Mouse (Mus musculus): Measurements from ENCODE around the gene Rpl38.

DNA sequence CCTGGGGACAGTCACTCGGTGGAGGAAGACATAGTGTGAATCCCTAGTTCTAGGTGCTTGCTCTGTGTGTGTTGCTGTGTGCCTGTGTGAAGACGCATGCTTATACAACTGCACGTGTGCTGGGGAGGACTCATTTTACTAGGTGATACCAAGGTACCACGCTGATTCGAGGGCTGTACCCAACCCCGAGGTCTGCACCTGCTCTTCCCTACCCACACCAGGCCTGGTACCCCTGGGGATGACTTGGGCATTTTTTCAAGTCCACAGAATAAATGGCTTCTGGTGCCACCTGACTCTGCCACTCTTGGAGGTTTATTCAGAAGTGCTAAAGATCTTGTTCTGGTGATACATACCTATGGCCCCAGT, 34.7 kb downstream of the Rpl38 start:
- no peak for TF ChIP-seq CTCF (IDR thresholded peaks at IDR 0.05; ENCODE audit: insufficient read depth, low read length)
- no peak for TF ChIP-seq POLR2A (IDR thresholded peaks at IDR 0.05; ENCODE audit: borderline replicate concordance, extremely low read depth, low read depth, low read length)
